Mouse (Mus musculus) embryonic fibroblast, embryonic 13.5 days (primary cell): ENCODE results near the gene Xpnpep2. TPM values are rescaled to one million over a fixed set of nuclear protein-coding genes. Genes with fewer than 3 reads are reported as not detected.

Experiments
- H3K27ac ChIP-seq: 2 replicates; pipeline ENCODE4 v1.5.1; 2012; ENCODE audit warnings: low read length, control low read depth, inconsistent platforms; ENCODE audit not compliant: insufficient read depth
- H3K4me1 ChIP-seq: 2 replicates; pipeline ENCODE4 v1.6.1; 2011; ENCODE audit warnings: low read length; ENCODE audit not compliant: control insufficient read depth, insufficient read depth
- H3K4me3 ChIP-seq: 2 replicates; pipeline ENCODE4 v1.5.1; 2011; ENCODE audit warnings: mild to moderate bottlenecking, control low read depth, low read length; ENCODE audit not compliant: insufficient read depth
- CTCF ChIP-seq: IDR thresholded peaks from 2 replicates; pipeline ENCODE4 v1.5.1; 2011; ENCODE audit warnings: mild to moderate bottlenecking, control low read depth, low read length, moderate library complexity, borderline replicate concordance; ENCODE audit not compliant: insufficient read depth
- POLR2A ChIP-seq: IDR thresholded peaks from 2 replicates; pipeline ENCODE4 v1.6.1; 2011; ENCODE audit warnings: low read depth, mild to moderate bottlenecking, control low read depth, low read length, moderate library complexity
- polyA plus RNA-seq: library from polyadenylated mRNA; stranded (reverse); fragments of >200 nt; gene quantifications from 2 replicates; pipeline ENCODE4 v1.2.4, GENCODE M21; 2011; ENCODE audit warnings: low read depth; ENCODE audit not compliant: missing spikeins, insufficient read length

Xpnpep2 gene
- polyA plus RNA-seq, 1 experiment: 1.6 TPM

GRCm38 (mm10) chrX:48139368-48140285 lies 31.1 kb downstream of the Xpnpep2 start:
- no peak overlapping the region for H3K27ac ChIP-seq
- TF ChIP-seq POLR2A (no peak), CTCF (no peak)

GRCm38 (mm10) chrX:48140286-48140877 lies 31.9 kb downstream of the Xpnpep2 start:
- Histone ChIP-seq H3K4me3 (no peak overlapping the region), H3K27ac (no peak overlapping the region), H3K4me1 (no peaks in the 10 kb centered on the region)
- TF ChIP-seq CTCF (no peak), POLR2A (no peak)

More at GRCm38 (mm10) chrX:48139368-48140285, 31.1 kb downstream of the Xpnpep2 start:
- H3K4me3 ChIP-seq: no peak overlapping the region
- no peaks in the 10 kb centered on the region for H3K4me1 ChIP-seq

GRCm38 (mm10) chrX:48141481-48141880 lies 33.0 kb downstream of the Xpnpep2 start:
- TF ChIP-seq POLR2A: no peak
- TF ChIP-seq CTCF: no peak
- Histone ChIP-seq H3K4me1 (no peaks in the 10 kb centered on the region), H3K4me3 (no peak overlapping the region), H3K27ac (no peak overlapping the region)

- no peak overlapping the region for H3K27ac ChIP-seq
- no peak overlapping the region for H3K4me3 ChIP-seq
- no peak for TF ChIP-seq CTCF
- TF ChIP-seq POLR2A: no peak
- no peaks in the 10 kb centered on the region for H3K4me1 ChIP-seq
Observed at GRCm38 (mm10) chrX:48143415-48144335, 35.1 kb downstream of the Xpnpep2 start.

- no peak within 1 kb of the TSS for H3K4me3 ChIP-seq
- TF ChIP-seq POLR2A (no peak), CTCF (no peak)
- no peak within 1 kb of the TSS for H3K27ac ChIP-seq
- H3K4me1 ChIP-seq: no peaks in the 10 kb centered on the region
Observed at GRCm38 (mm10) chrX:48146262-48146661, 37.7 kb downstream of the Xpnpep2 start, which contains the start of gene Sash3. Sash3 (plus strand) TSS chrX:48146436.

GRCm38 (mm10) chrX:48147226-48147625 lies 38.7 kb downstream of the Xpnpep2 start:
- H3K4me1 ChIP-seq: no peaks in the 10 kb centered on the region
- no peak overlapping the region for H3K27ac ChIP-seq
- TF ChIP-seq POLR2A (no peak), CTCF (no peak)
- H3K4me3 ChIP-seq: no peak overlapping the region

GRCm38 (mm10) chrX:48147741-48148186 lies 39.2 kb downstream of the Xpnpep2 start:
- TF ChIP-seq POLR2A (no peak), CTCF (no peak)
- Histone ChIP-seq H3K4me3 (no peak overlapping the region), H3K27ac (no peak overlapping the region), H3K4me1 (no peaks in the 10 kb centered on the region)

- TF ChIP-seq POLR2A (no peak), CTCF (no peak)
- Histone ChIP-seq H3K27ac (no peak overlapping the region), H3K4me3 (no peak overlapping the region), H3K4me1 (no peaks in the 10 kb centered on the region)
Observed at GRCm38 (mm10) chrX:48152106-48152505, 43.6 kb downstream of the Xpnpep2 start.

GRCm38 (mm10) chrX:48153414-48153813 lies 44.9 kb downstream of the Xpnpep2 start:
- Histone ChIP-seq H3K4me3 (no peak overlapping the region), H3K4me1 (no peaks in the 10 kb centered on the region), H3K27ac (no peak overlapping the region)
- TF ChIP-seq POLR2A: no peak
- TF ChIP-seq CTCF: no peak
